Mouse (Mus musculus) ES-Bruce4 (cell line): ENCODE data around the gene 1700012B07Rik. TPM values are rescaled to one million over a fixed set of nuclear protein-coding genes. Genes with fewer than 3 reads are reported as not detected.

Source experiments
- H3K27ac ChIP-seq: 2 replicates; pipeline ENCODE4 v1.5.1; 2012; ENCODE audit warnings: low read length, inconsistent platforms; ENCODE audit not compliant: insufficient read depth
- H3K27me3 ChIP-seq: 2 replicates; pipeline ENCODE4 v1.6.1; 2012; ENCODE audit warnings: mild to moderate bottlenecking, low read length, inconsistent platforms; ENCODE audit not compliant: control insufficient read depth, poor library complexity, insufficient read depth, severe bottlenecking
- H3K36me3 ChIP-seq: 2 replicates; pipeline ENCODE4 v1.6.1; 2012; ENCODE audit warnings: inconsistent platforms, mild to moderate bottlenecking, low read length, moderate library complexity; ENCODE audit not compliant: control insufficient read depth, poor library complexity, insufficient read depth, severe bottlenecking
- H3K4me1 ChIP-seq: one replicate; pipeline ENCODE4 v1.8.1; 2011; ENCODE audit warnings: low read length; ENCODE audit not compliant: control insufficient read depth, insufficient read depth
- H3K4me3 ChIP-seq: 2 replicates; pipeline ENCODE4 v1.5.1; 2011; ENCODE audit warnings: low read depth, mild to moderate bottlenecking, low read length
- H3K9ac ChIP-seq: 2 replicates; pipeline ENCODE4 v1.6.1; 2012; ENCODE audit warnings: low read depth, mild to moderate bottlenecking, inconsistent platforms; ENCODE audit not compliant: poor library complexity, severe bottlenecking
- H3K9me3 ChIP-seq: replicated peaks from 2 replicates; pipeline ENCODE4 v1.6.1; 2012; ENCODE audit warnings: mild to moderate bottlenecking, low read length, inconsistent platforms; ENCODE audit not compliant: control insufficient read depth, poor library complexity, insufficient read depth, severe bottlenecking
- CTCF ChIP-seq: IDR thresholded peaks from one replicate; pipeline ENCODE4 v1.8.1; 2011; ENCODE audit warnings: low read depth, low read length
- EP300 ChIP-seq: IDR thresholded peaks from 2 replicates; pipeline ENCODE4 v1.6.1; 2011; ENCODE audit warnings: low read depth, low read length; ENCODE audit not compliant: insufficient read depth
- POLR2A ChIP-seq: IDR thresholded peaks from one replicate; pipeline ENCODE4 v1.8.1; 2011; ENCODE audit warnings: low read length; ENCODE audit not compliant: insufficient read depth
- polyA plus RNA-seq: library from polyadenylated mRNA; stranded (reverse); fragments of >200 nt; gene quantifications from 2 replicates; pipeline ENCODE4 v1.2.4, GENCODE M21; 2011; ENCODE audit warnings: low read depth; ENCODE audit not compliant: missing spikeins, insufficient read depth, insufficient read length

The 1700012B07Rik gene
- polyA plus RNA-seq, 1 experiment, result not detected

GRCm38 (mm10) chr11:109801515-109801914, 26.3 kb downstream of the 1700012B07Rik start:
- Histone ChIP-seq H3K4me3 (no peak overlapping the region), H3K27ac (no peak overlapping the region), H3K9me3 (no peaks in the 10 kb centered on the region; the same call in 1 of the 2 replicates), H3K27me3 (no peaks in the 10 kb centered on the region; the same call in 1 of the 2 replicates), H3K4me1 (no peaks in the 10 kb centered on the region), H3K9ac (no peak overlapping the region), H3K36me3 (no peaks in the 10 kb centered on the region)
- no peak for TF ChIP-seq EP300
- no peak for TF ChIP-seq POLR2A
- no peak for TF ChIP-seq CTCF

GRCm38 (mm10) chr11:109797531-109797930, 30.3 kb downstream of the 1700012B07Rik start:
- Histone ChIP-seq H3K9me3 (no peaks in the 10 kb centered on the region), H3K4me1 (no peaks in the 10 kb centered on the region), H3K9ac (no peak overlapping the region), H3K4me3 (no peak overlapping the region), H3K27ac (no peak overlapping the region), H3K36me3 (no peaks in the 10 kb centered on the region), H3K27me3 (no peaks in the 10 kb centered on the region; the same call in 1 of the 2 replicates)
- no peak for TF ChIP-seq CTCF
- no peak for TF ChIP-seq POLR2A
- TF ChIP-seq EP300, result no peak

GRCm38 (mm10) chr11:109795536-109795935, 32.3 kb downstream of the 1700012B07Rik start:
- Histone ChIP-seq H3K4me1 (no peaks in the 10 kb centered on the region), H3K36me3 (no peaks in the 10 kb centered on the region), H3K27me3 (no peaks in the 10 kb centered on the region; the same call in 1 of the 2 replicates), H3K27ac (no peak overlapping the region), H3K9ac (no peak overlapping the region), H3K9me3 (no peaks in the 10 kb centered on the region), H3K4me3 (no peak overlapping the region)
- TF ChIP-seq CTCF (no peak), EP300 (no peak), POLR2A (no peak)

DNA sequence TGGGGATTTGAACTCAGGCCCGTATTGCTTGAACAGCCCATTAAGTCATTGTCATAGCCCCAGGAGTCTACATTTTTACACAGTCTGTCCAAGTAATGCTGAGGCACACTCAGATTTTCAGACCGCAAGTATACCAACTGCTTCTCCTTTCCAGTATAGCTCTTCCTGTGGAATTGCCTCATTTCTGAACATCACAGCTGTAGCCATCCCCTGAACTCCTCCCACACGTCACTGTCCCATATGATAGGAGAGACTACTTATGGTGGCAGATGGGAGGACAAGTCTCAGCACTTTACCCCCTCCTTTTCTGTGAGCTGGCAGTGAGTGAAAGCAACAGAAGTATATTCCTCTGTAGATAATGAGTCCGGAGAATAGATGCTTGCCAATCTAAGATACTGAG, 34.3 kb downstream of the 1700012B07Rik start:
- H3K27me3 ChIP-seq, result no peaks in the 10 kb centered on the region; the same call in 1 of the 2 replicates
- H3K36me3 ChIP-seq, result no peaks in the 10 kb centered on the region
- H3K9ac ChIP-seq, result no peak overlapping the region
- no peak overlapping the region for H3K27ac ChIP-seq
- no peak overlapping the region for H3K4me3 ChIP-seq
- TF ChIP-seq POLR2A (no peak), CTCF (no peak)
- no peaks in the 10 kb centered on the region for H3K4me1 ChIP-seq
- H3K9me3 ChIP-seq, result no peaks in the 10 kb centered on the region

GRCm38 (mm10) chr11:109792401-109792997, 35.3 kb downstream of the 1700012B07Rik start:
- Histone ChIP-seq H3K9me3 (no peaks in the 10 kb centered on the region), H3K27ac (no peak overlapping the region), H3K9ac (no peak overlapping the region), H3K27me3 (no peaks in the 10 kb centered on the region), H3K4me3 (no peak overlapping the region), H3K4me1 (no peaks in the 10 kb centered on the region), H3K36me3 (no peaks in the 10 kb centered on the region)
- TF ChIP-seq POLR2A (no peak), CTCF (no peak), EP300 (no peak)

- no peaks in the 10 kb centered on the region for H3K27me3 ChIP-seq
- H3K36me3 ChIP-seq, result no peaks in the 10 kb centered on the region
- H3K4me1 ChIP-seq, result no peaks in the 10 kb centered on the region
- no peak overlapping the region for H3K9ac ChIP-seq
- H3K9me3 ChIP-seq, result no peaks in the 10 kb centered on the region
- no peak overlapping the region for H3K4me3 ChIP-seq
- TF ChIP-seq CTCF, result no peak
- no peak for TF ChIP-seq POLR2A
- no peak for TF ChIP-seq EP300
- no peak overlapping the region for H3K27ac ChIP-seq
These were observed 35.9 kb downstream of the 1700012B07Rik start for GRCm38 (mm10) chr11:109791965-109792364.
